15 mouse cellular contexts compared by ENCODE assay signal in the genomic region with DNA sequence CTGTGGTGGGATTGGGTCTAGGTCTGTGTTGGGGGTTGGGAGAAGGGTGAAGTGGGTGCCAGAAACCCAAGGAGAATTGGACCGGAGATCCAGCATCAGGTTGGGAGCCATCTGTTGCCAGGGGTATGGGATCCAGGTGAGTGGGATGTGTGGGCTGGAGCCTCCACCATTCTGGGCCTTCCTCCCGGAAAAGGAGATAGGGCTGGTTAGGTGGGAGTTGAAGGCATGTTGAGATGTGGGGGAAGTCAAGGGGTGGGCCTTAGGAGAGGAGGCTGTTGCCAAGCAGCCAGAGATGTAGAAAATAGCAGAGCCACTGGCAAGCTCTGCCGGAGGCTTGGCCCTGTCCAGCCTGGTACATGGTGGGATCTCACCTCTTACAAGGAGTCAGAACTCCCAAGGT. TPM values are rescaled to one million over a fixed set of nuclear protein-coding genes. Genes with fewer than 3 reads are reported as not detected.
A peak's percentile ranks its signal among the peaks of the same experiment; 100 is the strongest.
DNase-seq lines count a peak whose midpoint lies in the region; ATAC-seq and TF ChIP-seq lines count a peak whose summit lies in the region.
"Had no signal": no experiment of that assay in that cellular context is flagged by ENCODE, and none has a peak within 500 bp of the region (broad histone marks: within the 10 kb centered on the region; RNA-seq: fewer than 3 reads in every experiment).

No protein-coding gene starts in this region.

- peaks cover 27% of the 10 kb centered on the region for H3K4me1 ChIP-seq in kidney, embryonic 16.5 days (ENCODE audit: insufficient read depth, low read length)
- H3K4me1 ChIP-seq in lung, embryonic 14.5 days (ENCODE audit: insufficient read depth), result peaks cover 7% of the 10 kb centered on the region
- peaks cover 13% of the 10 kb centered on the region; the same call in 1 of the 2 replicates for H3K4me1 ChIP-seq in stomach, embryonic 14.5 days (ENCODE audit: control insufficient read depth, insufficient read depth, low read length)
- no peaks in the 10 kb centered on the region for H3K4me1 ChIP-seq in forebrain, embryonic 16.5 days (replicated peaks; ENCODE audit: control insufficient read depth, insufficient read depth, low read length)
- H3K4me1 ChIP-seq: forebrain, embryonic 15.5 days; liver, embryonic 15.5 days had no signal

- H3K4me2 ChIP-seq in kidney, embryonic 16.5 days (replicated peaks; ENCODE audit: low read depth, low read length), result no peak overlapping the region
- no peak overlapping the region for H3K4me2 ChIP-seq in lung, embryonic 14.5 days
- H3K4me2 ChIP-seq in stomach, embryonic 14.5 days (replicated peaks; ENCODE audit: low read depth, low read length), result no peak overlapping the region
- H3K4me2 ChIP-seq in forebrain, embryonic 16.5 days (ENCODE audit: low read length), result no peak overlapping the region
- H3K4me2 ChIP-seq: forebrain, embryonic 15.5 days; heart, embryonic 12.5 days; hindbrain, embryonic 13.5 days had no signal

- H3K36me3 ChIP-seq in kidney, embryonic 16.5 days (ENCODE audit: insufficient read depth, low read length), result no peaks in the 10 kb centered on the region
- no peaks in the 10 kb centered on the region for H3K36me3 ChIP-seq in lung, embryonic 14.5 days (ENCODE audit: insufficient read depth)
- no peaks in the 10 kb centered on the region for H3K36me3 ChIP-seq in stomach, embryonic 14.5 days (ENCODE audit: control insufficient read depth, insufficient read depth, low read length)
- H3K36me3 ChIP-seq in forebrain, embryonic 16.5 days (ENCODE audit: control insufficient read depth, insufficient read depth), result no peaks in the 10 kb centered on the region
- H3K36me3 ChIP-seq: forebrain, embryonic 15.5 days; heart, embryonic 12.5 days; liver, embryonic 15.5 days had no signal

- H3K9ac ChIP-seq in kidney, embryonic 16.5 days (replicated peaks; ENCODE audit: low read length), result 0 out of 2 replicates have a peak overlapping the region, but pooled peaks have one; percentile 33
- H3K9ac ChIP-seq in lung, embryonic 14.5 days, result no peak overlapping the region
- H3K9ac ChIP-seq in stomach, embryonic 14.5 days (replicated peaks; ENCODE audit: low read depth, low read length), result no peak overlapping the region
- H3K9ac ChIP-seq in forebrain, embryonic 16.5 days (replicated peaks; ENCODE audit: low read depth, low read length), result no peak overlapping the region
- H3K9ac ChIP-seq: forebrain, embryonic 15.5 days; heart, embryonic 12.5 days; hindbrain, embryonic 13.5 days; liver, embryonic 15.5 days had no signal

- no peaks in the 10 kb centered on the region for H3K9me3 ChIP-seq in kidney, embryonic 16.5 days (ENCODE audit: low read length)
- no peaks in the 10 kb centered on the region for H3K9me3 ChIP-seq in lung, embryonic 14.5 days (ENCODE audit: low read depth, low read length)
- H3K9me3 ChIP-seq in stomach, embryonic 14.5 days (ENCODE audit: control insufficient read depth, low read depth, low read length), result no peaks in the 10 kb centered on the region
- H3K9me3 ChIP-seq in forebrain, embryonic 16.5 days (ENCODE audit: control insufficient read depth, low read length), result no peaks in the 10 kb centered on the region
- H3K9me3 ChIP-seq: forebrain, embryonic 15.5 days; heart, embryonic 12.5 days; hindbrain, embryonic 13.5 days; liver, embryonic 15.5 days had no signal

- H3K27ac ChIP-seq in kidney, embryonic 16.5 days (ENCODE audit: low read length), result peak overlapping the region; percentile 97
- peak overlapping the region; percentile 79; the same call in 1 of the 2 replicates for H3K27ac ChIP-seq in lung, embryonic 14.5 days (ENCODE audit: low read depth)
- peak overlapping the region; percentile 61; the same call in 1 of the 2 replicates for H3K27ac ChIP-seq in stomach, embryonic 14.5 days (ENCODE audit: low read length)
- H3K27ac ChIP-seq in forebrain, embryonic 16.5 days (ENCODE audit: low read length), result no peak overlapping the region
- H3K27ac ChIP-seq: forebrain, embryonic 15.5 days; hindbrain, embryonic 13.5 days had no signal

- 75% methylated on average over 3 of the region's 3 CpGs for WGBS in kidney, embryonic 16.5 days
- WGBS in lung, embryonic 14.5 days, result 66% methylated on average over 3 of the region's 3 CpGs
- WGBS in stomach, embryonic 14.5 days, result 78% methylated on average over 3 of the region's 3 CpGs
- WGBS in forebrain, embryonic 16.5 days, result 87% methylated on average over 3 of the region's 3 CpGs

- H3K27me3 ChIP-seq in kidney, embryonic 16.5 days (ENCODE audit: insufficient read depth, low read length), result no peaks in the 10 kb centered on the region
- no peaks in the 10 kb centered on the region for H3K27me3 ChIP-seq in lung, embryonic 14.5 days (ENCODE audit: insufficient read depth, low read length)
- H3K27me3 ChIP-seq in stomach, embryonic 14.5 days (ENCODE audit: control insufficient read depth, insufficient read depth, low read length), result no peaks in the 10 kb centered on the region
- no peaks in the 10 kb centered on the region for H3K27me3 ChIP-seq in forebrain, embryonic 16.5 days (replicated peaks; ENCODE audit: control insufficient read depth, insufficient read depth, low read length)
- H3K27me3 ChIP-seq: forebrain, embryonic 15.5 days; heart, embryonic 12.5 days; hindbrain, embryonic 13.5 days had no signal

- 0 out of 2 replicates have a peak, but pooled peaks have one; percentile 11 for ATAC-seq in kidney, embryonic 16.5 days (ENCODE audit: low FRiP score, low TSS enrichment)
- ATAC-seq in lung, embryonic 14.5 days (ENCODE audit: insufficient read depth), result no peak; the same call in 1 of the 2 replicates
- ATAC-seq in stomach, embryonic 14.5 days (ENCODE audit: insufficient number of reproducible peaks, insufficient read depth, low FRiP score, low read depth), result no peak
- no peak for ATAC-seq in forebrain, embryonic 16.5 days
- ATAC-seq: CD4-positive, CD25-positive, alpha-beta regulatory T cell, adult 4 months had no signal

- H3K4me3 ChIP-seq in kidney, embryonic 16.5 days (ENCODE audit: low read length), result no peak overlapping the region
- no peak overlapping the region for H3K4me3 ChIP-seq in lung, embryonic 14.5 days (ENCODE audit: low read depth, low read length)
- H3K4me3 ChIP-seq in stomach, embryonic 14.5 days (ENCODE audit: low read depth, low read length), result no peak overlapping the region
- no peak overlapping the region for H3K4me3 ChIP-seq in forebrain, embryonic 16.5 days (replicated peaks; ENCODE audit: low read length)
- H3K4me3 ChIP-seq: forebrain, embryonic 15.5 days; heart, embryonic 12.5 days; hindbrain, embryonic 13.5 days had no signal

- DNase-seq in kidney, adult 8-10 months, result no peak
- peak; percentile 19 for DNase-seq in lung, embryonic 14.5 days
- DNase-seq in lung, postnatal 25 days (ENCODE audit: low spot score), result no peak
- peak; percentile 65 for DNase-seq in brain, adult 2 months (ENCODE audit: low read depth, low spot score)
- DNase-seq in thymus, postnatal 14 days, result no peak
- DNase-seq: cerebellum, postnatal 25 days; gastrocnemius, postnatal 25 days had no signal

- no peak for TF ChIP-seq CTCF in lung, embryonic 14.5 days (IDR thresholded peaks at IDR 0.05; ENCODE audit: low read depth)

RNA-seq across cellular contexts. Expression of a gene that starts 11.4 kb away (rescaled TPM):
- 2.1 and 2.5 TPM in 2 replicates for polyA plus RNA-seq in kidney, embryonic 16.5 days (2015; fragmentation: Nextera tagmentation; extraction: Ambion mirVana)
- 2.1 and 3.2 TPM in 2 replicates for polyA plus RNA-seq in lung, embryonic 14.5 days (2014; fragmentation: Nextera tagmentation; extraction: Ambion mirVana)
- 5.2 and 6.2 TPM in 2 replicates for polyA plus RNA-seq in stomach, embryonic 14.5 days (2014; fragmentation: Nextera tagmentation; extraction: Ambion mirVana)
- 10.7 and 15.5 TPM in 2 replicates for polyA plus RNA-seq in forebrain, embryonic 16.5 days (2015; fragmentation: Nextera tagmentation; extraction: Ambion mirVana)

Comparison
In these comparisons a context has a peak if more than half of its experiments do, and no peak if none do; other contexts are left out.
1. DNase-seq: peak in lung, embryonic 14.5 days (single experiment) and brain, adult 2 months (single experiment); none in kidney, adult 8-10 months (0 of 2), lung, postnatal 25 days (single experiment) and thymus, postnatal 14 days (single experiment).